Mouse (Mus musculus) intestine, embryonic 14.5 days (tissue): ENCODE measurements at regions not wholly inside any gene's neighbourhood (a gene's known extent, or its start where the extent isn't known, plus 50 kb on each side); places are given as distances from the start of the nearest gene placed in this dataset.
A peak's percentile ranks its signal among the peaks of the same experiment; 100 is the strongest.

Source experiments
- ATAC-seq: fragments of 200-750 bp; cut with Nextera tagmentation; replicated peaks from 2 replicates; pipeline ENCODE4 v1.8.0; 2017; ENCODE audit warnings: low read depth, moderate number of reproducible peaks, moderate TSS enrichment, moderate library complexity; ENCODE audit not compliant: low FRiP score, low TSS enrichment
- DNase-seq: peaks from one replicate; pipeline ENCODE4 v3.0.0-alpha.2; 2018; ENCODE audit warnings: low spot score
- H3K27ac ChIP-seq: fragments of 300-500 bp; sonication (generic); 2 replicates; pipeline ENCODE4 v1.5.1; 2014; ENCODE audit warnings: low read depth, mild to moderate bottlenecking, control low read depth
- H3K27me3 ChIP-seq: fragments of 300-500 bp; sonication (generic); replicated peaks from 2 replicates; pipeline ENCODE4 v1.6.1; 2014; ENCODE audit warnings: low read length, control low read depth; ENCODE audit not compliant: control insufficient read depth, insufficient read depth
- H3K36me3 ChIP-seq: fragments of 300-500 bp; sonication (generic); 2 replicates; pipeline ENCODE4 v1.6.1; 2014; ENCODE audit warnings: low read length, control low read depth; ENCODE audit not compliant: control insufficient read depth, insufficient read depth
- H3K4me1 ChIP-seq: fragments of 300-500 bp; sonication (generic); replicated peaks from 2 replicates; pipeline ENCODE4 v1.6.1; 2014; ENCODE audit warnings: low read length, control low read depth, mixed read lengths; ENCODE audit not compliant: control insufficient read depth, insufficient read depth
- H3K4me2 ChIP-seq: fragments of 300-500 bp; sonication (generic); 2 replicates; pipeline ENCODE4 v1.6.1; 2014; ENCODE audit warnings: low read length
- H3K4me3 ChIP-seq: fragments of 300-500 bp; sonication (generic); 2 replicates; pipeline ENCODE4 v1.5.1; 2014; ENCODE audit warnings: low read depth, low read length, control low read depth, mixed read lengths
- H3K9ac ChIP-seq: fragments of 300-500 bp; sonication (generic); 2 replicates; pipeline ENCODE4 v1.6.1; 2014; ENCODE audit warnings: mild to moderate bottlenecking, low read length
- H3K9me3 ChIP-seq: fragments of 300-500 bp; sonication (generic); 2 replicates; pipeline ENCODE4 v1.6.1; 2016; ENCODE audit warnings: low read length, control low read depth; ENCODE audit not compliant: control insufficient read depth
- WGBS: fragments of 180-500 bp; shearing (Covaris S2); extraction: QIAGEN DNeasy Blood & Tissue Kit; methylation state at CpG from one replicate; pipeline ENCODE4 v1.1.7; 2014; 5-methylcytosine and 5-hydroxymethylcytosine counted together

GRCm38 (mm10) chr10:34995011-34995410 lies 511.8 kb downstream of the Frk start:
- H3K4me2 ChIP-seq: no peak overlapping the region
- no peak for ATAC-seq
- H3K9me3 ChIP-seq: no peaks in the 10 kb centered on the region
- no peaks in the 10 kb centered on the region for H3K36me3 ChIP-seq
- H3K27me3 ChIP-seq: no peaks in the 10 kb centered on the region
- H3K9ac ChIP-seq: no peak overlapping the region
- H3K4me3 ChIP-seq: no peak overlapping the region
- H3K27ac ChIP-seq: no peak overlapping the region
- H3K4me1 ChIP-seq: no peaks in the 10 kb centered on the region
- no peak for DNase-seq

- no peak for ATAC-seq
- no peak overlapping the region for H3K9ac ChIP-seq
- no peak for DNase-seq
- 52% methylated on average over 2 of the region's 2 CpGs for WGBS
- H3K4me2 ChIP-seq: no peak overlapping the region
- no peaks in the 10 kb centered on the region for H3K36me3 ChIP-seq
- no peak overlapping the region for H3K4me3 ChIP-seq
- H3K27me3 ChIP-seq: no peaks in the 10 kb centered on the region
- no peaks in the 10 kb centered on the region for H3K9me3 ChIP-seq
- H3K4me1 ChIP-seq: no peaks in the 10 kb centered on the region; the same call in 1 of the 2 replicates
- no peak overlapping the region for H3K27ac ChIP-seq
Observed at GRCm38 (mm10) chr10:35013430-35013829, 530.2 kb downstream of the Frk start.

DNA sequence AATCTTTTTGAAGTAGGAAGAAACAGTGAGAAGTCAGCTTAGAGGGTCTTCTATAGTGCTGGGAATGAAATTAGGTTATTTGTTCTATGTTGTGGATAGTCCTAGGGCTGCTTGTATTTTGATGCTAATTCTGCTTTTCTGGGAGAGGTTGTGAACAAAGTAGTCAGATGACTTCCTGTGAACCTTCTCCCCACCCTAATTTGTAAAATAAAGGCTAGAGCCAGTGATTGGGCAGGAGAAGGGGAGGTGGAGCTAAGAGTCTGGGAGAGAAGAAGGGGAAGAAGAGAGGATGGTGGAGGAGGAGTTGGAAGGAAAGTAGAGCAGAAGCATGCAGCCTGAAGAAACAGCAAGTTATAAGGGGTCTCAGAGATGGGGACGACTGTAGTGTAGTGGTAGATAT lies 533.2 kb downstream of the Frk start:
- DNase-seq (no peak), ATAC-seq (no peak)
- Histone ChIP-seq H3K4me2 (no peak overlapping the region), H3K27ac (no peak overlapping the region), H3K9ac (no peak overlapping the region), H3K4me1 (no peaks in the 10 kb centered on the region; the same call in 1 of the 2 replicates), H3K27me3 (no peaks in the 10 kb centered on the region), H3K36me3 (no peaks in the 10 kb centered on the region), H3K9me3 (no peaks in the 10 kb centered on the region), H3K4me3 (no peak overlapping the region)
- 76% methylated on average over 1 of the region's 1 CpGs for WGBS

- WGBS: 12% methylated on average over 1 of the region's 1 CpGs
- Histone ChIP-seq H3K4me1 (no peaks in the 10 kb centered on the region), H3K27me3 (no peaks in the 10 kb centered on the region), H3K4me3 (no peak overlapping the region), H3K4me2 (no peak overlapping the region), H3K9ac (no peak overlapping the region), H3K9me3 (no peaks in the 10 kb centered on the region), H3K27ac (no peak overlapping the region), H3K36me3 (no peaks in the 10 kb centered on the region)
- peak; percentile 70; the same call in 1 of the 2 replicates for ATAC-seq
- no peak for DNase-seq
Observed at GRCm38 (mm10) chr10:35057282-35057681, 574.1 kb downstream of the Frk start.
